Mouse (Mus musculus): ENCODE results near the gene Fndc1.

Fndc1 gene

GRCm38 (mm10) chr17:7850246-7850645 lies 23.1 kb upstream of the Fndc1 start:
- TF ChIP-seq GATA4 (IDR thresholded peaks at IDR 0.05; ENCODE audit: insufficient replicate concordance, low read length), result no peak

DNA sequence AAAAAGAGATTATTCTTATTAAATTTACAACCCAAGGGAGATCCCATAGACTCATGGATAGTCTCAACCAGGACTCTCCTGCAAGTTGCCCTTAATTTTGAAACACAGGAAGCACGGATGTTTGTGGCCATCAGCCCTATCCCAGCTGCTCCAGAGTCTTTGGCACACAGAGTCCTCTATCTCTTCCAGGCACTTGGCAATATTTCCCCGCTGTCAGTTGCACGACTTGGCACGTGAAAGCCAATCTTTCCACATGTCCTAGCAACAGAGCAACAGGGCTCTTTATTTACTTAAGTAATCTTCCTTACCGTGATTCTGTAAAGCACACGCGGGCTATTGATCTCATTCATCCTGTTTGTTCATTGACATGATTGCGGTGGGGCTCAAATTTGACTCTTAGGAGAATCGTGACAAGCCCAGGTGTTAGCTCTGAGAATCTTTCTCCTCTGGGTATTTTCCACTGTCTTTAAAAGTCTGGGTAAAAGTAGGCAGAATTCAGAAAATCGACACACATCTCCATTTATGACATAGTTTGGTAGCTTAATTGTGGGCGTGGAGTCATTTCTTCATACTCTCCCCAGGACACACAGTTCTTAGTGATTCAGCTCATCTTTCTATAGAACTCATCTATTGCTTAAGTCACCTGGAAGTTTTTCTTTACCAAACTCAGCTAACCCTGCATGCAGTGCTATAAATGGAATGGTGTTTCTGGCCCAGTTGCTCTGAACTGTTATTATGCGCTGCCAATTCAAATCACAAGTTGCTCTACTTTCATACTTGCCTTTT lies 13.6 kb upstream of the Fndc1 start:
- peak; percentile 33; the same call in 1 of the 2 replicates for TF ChIP-seq GATA4 (IDR thresholded peaks at IDR 0.05; ENCODE audit: insufficient replicate concordance, low read length)

- no peak for TF ChIP-seq GATA4 (IDR thresholded peaks at IDR 0.05; ENCODE audit: insufficient replicate concordance, low read length)
Measured at GRCm38 (mm10) chr17:7827586-7827985, 484 bp upstream of the Fndc1 start.

GRCm38 (mm10) chr17:7825416-7825815 lies 1.7 kb downstream of the Fndc1 start:
- TF ChIP-seq GATA4 (IDR thresholded peaks at IDR 0.05; ENCODE audit: insufficient replicate concordance, low read length), result no peak

GRCm38 (mm10) chr17:7821553-7822186 lies 5.4 kb downstream of the Fndc1 start:
- TF ChIP-seq GATA4 (IDR thresholded peaks at IDR 0.05; ENCODE audit: insufficient replicate concordance, low read length), result no peak

- no peak for TF ChIP-seq GATA4 (IDR thresholded peaks at IDR 0.05; ENCODE audit: insufficient replicate concordance, low read length)
Measured at GRCm38 (mm10) chr17:7820176-7820575, 6.9 kb downstream of the Fndc1 start.

DNA sequence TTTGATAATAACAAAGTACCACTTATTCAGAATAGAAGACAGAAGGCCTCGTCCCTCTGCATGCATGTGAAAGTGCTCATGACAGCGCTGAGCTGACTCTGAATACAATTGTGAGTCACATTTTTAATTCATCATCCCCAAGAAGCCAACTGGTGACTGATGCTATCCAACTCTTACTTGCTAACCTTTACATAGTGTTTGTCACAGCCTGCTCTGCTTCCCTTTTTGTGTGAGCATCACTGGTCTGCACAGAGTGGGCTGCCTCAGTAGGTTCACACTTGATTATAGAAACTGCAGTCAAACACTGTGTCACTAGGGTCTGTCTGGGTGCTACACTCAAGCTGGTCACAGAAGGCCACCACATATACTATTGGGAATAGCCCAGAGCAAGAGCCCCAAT lies 10.5 kb downstream of the Fndc1 start:
- no peak for TF ChIP-seq GATA4 (IDR thresholded peaks at IDR 0.05; ENCODE audit: insufficient replicate concordance, low read length)

DNA sequence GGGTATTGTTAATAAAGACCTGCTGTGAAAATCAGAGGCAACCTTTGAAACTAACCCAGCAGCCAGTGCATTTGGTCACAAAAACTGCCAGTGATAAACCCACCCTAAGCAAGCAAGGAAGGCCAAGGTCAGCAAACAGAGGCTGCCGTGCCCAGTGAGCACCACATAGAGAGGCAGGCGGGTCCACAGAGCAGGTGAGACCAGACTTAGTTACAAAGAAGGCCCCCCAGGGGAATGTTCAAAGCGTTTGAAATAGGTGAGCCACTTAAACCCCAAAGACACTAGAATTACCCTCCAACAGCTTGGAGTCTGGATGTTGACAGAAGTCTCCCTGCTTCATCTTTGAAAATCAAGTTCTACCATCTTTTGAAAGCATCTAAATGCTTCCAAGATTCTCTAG lies 12.7 kb downstream of the Fndc1 start:
- no peak for TF ChIP-seq GATA4 (IDR thresholded peaks at IDR 0.05; ENCODE audit: insufficient replicate concordance, low read length)

GRCm38 (mm10) chr17:7808043-7808442 lies 19.1 kb downstream of the Fndc1 start:
- TF ChIP-seq GATA4 (IDR thresholded peaks at IDR 0.05; ENCODE audit: insufficient replicate concordance, low read length), result no peak

DNA sequence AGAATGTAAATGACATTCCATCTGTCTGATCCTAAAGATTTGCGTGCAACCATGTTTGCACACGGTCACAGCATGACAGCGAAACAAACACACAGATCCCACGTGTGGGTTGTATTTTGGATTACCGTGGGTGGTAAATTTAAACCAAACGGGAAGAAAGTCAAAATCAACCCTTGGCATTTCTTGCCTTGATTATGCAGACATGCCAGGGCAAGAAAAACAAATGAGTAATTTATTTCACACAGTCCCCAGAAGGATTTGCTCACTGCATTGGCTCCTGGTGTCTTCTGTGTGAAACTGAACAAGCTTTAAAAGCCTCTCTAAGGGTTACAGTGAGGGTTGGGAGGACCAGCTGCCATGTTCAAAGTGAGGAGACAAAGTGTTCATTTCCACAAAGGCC lies 22.0 kb downstream of the Fndc1 start:
- no peak for TF ChIP-seq GATA4 (IDR thresholded peaks at IDR 0.05; ENCODE audit: insufficient replicate concordance, low read length)

DNA sequence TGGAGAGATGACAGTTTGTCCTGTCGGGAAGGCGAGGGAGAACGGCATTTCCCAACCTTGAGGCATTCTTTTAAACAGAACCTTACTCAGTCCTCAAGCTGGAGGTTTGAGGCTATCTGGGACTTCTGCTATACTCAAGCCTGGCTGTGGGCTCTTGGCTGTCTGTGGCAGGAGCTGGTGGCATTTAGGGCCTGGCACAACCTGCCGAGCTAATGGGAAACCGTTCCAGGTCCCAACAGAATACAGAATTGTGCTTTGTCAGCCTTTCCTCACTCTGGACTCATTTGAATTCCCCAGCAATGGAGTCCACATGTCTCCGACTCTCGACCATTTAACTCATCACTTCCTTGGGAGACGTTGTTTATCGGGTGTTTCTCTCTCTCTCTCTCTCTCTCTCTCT lies 24.6 kb downstream of the Fndc1 start:
- no peak for TF ChIP-seq GATA4 (IDR thresholded peaks at IDR 0.05; ENCODE audit: insufficient replicate concordance, low read length)

DNA sequence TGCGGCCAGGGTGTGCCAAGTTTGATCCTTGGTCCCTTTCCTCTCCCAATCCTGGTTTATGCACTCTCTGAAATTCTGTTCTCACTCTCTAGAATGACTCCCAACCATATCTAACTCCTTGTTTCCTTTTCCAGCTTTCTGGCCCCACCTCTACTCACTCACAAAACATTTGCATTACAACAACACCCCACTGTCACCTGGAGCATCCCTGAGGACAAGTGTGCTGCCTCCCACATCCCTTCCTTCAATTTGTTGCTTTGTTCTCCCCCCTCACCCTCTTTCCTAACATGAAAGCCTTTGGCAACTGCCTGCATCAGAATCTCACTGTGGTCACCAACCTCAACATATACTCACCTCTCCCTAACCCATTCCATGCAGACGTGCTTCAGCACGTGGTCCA lies 27.2 kb downstream of the Fndc1 start:
- no peak for TF ChIP-seq GATA4 (IDR thresholded peaks at IDR 0.05; ENCODE audit: insufficient replicate concordance, low read length)

DNA sequence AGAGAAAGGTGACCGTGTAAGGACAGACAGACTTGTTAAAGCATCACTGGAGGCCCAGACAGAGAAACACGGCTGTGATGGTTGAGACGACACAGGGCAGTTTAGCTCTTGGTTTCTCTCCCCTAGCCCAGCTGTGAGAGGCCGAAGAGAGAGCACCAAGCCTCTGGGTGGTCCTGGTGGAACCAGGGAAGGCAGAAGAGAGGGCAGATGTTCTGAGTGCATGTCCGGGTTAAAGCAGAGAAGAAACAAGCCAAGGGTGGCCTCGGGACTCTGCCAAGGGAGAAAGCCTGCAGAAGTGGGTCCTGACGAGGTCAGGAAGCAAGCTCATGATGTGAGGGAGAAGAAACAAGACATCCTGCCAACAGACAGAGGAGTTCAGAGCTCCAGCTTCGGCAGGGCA lies 31.5 kb downstream of the Fndc1 start:
- no peak for TF ChIP-seq GATA4 (IDR thresholded peaks at IDR 0.05; ENCODE audit: insufficient replicate concordance, low read length)

- no peak for TF ChIP-seq GATA4 (IDR thresholded peaks at IDR 0.05; ENCODE audit: insufficient replicate concordance, low read length)
Measured at GRCm38 (mm10) chr17:7795168-7795567, 31.9 kb downstream of the Fndc1 start.

- TF ChIP-seq GATA4 (IDR thresholded peaks at IDR 0.05; ENCODE audit: insufficient replicate concordance, low read length), result no peak
Measured at GRCm38 (mm10) chr17:7794093-7794492, 33.0 kb downstream of the Fndc1 start.

DNA sequence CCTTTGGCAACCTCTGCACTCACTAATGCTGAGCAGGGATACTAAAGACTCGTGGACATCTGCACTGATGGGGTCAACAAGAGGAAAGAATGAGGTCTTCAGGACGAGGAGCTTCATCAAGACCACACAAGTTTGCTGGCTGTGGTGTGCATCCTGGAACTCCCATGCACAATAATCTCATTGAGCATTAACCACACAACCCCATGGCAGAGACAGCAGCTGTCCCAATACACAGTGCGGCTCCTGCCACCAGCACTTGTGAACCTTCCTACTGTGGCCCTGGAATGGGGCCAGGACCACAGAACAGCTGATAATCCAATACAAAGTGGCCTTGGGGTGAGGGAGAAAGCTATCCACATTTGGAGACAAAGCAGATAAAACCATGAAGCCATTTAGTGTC lies 36.6 kb downstream of the Fndc1 start:
- no peak for TF ChIP-seq GATA4 (IDR thresholded peaks at IDR 0.05; ENCODE audit: insufficient replicate concordance, low read length)

- TF ChIP-seq GATA4 (IDR thresholded peaks at IDR 0.05; ENCODE audit: insufficient replicate concordance, low read length), result no peak
Measured at GRCm38 (mm10) chr17:7774101-7774500, 53.0 kb downstream of the Fndc1 start.

Measured in liver, adult (tissue).